Mouse (Mus musculus): ENCODE measurements around the gene Sart1. TPM values are rescaled to one million over a fixed set of nuclear protein-coding genes. Genes with fewer than 3 reads are reported as not detected.

Gene Sart1
- total and polyA plus RNA-seq, 3 experiments = 46.7 to 104 (median 78.3) TPM

DNA sequence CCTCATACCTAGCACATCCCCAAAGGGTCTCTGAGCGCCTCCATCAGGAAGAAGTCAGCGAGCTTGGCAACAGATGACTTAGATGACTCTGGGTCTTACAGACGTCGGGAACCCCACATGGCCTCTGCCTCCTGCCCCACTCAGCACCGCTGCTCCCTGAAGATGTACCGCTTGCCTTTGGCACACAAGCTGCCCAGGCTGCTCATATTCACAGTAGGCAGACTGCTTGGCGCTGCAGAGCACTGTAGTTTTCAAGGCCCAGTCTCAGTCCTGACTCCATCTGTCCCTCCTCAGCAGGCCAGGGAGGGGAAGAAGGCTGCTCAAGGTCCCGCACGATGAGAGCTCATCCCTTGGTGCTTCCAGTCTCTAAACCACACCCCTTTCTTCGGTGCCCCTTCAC lies 33.8 kb upstream of the Sart1 start:
- no peaks in the 10 kb centered on the region for H3K9me3 ChIP-seq (replicated peaks; ENCODE audit: low read length)
- H3K36me3 ChIP-seq (replicated peaks in 1 of 2; ENCODE audit: control insufficient read depth in 1 of 2, insufficient read depth in 1 of 2, low read length in 1 of 2) = peaks cover 35 to 72% of the 10 kb centered on the region in 2 experiments
- no peak overlapping the region for H3K9ac ChIP-seq (ENCODE audit: insufficient read depth, low read depth)
- H3K4me1 ChIP-seq (ENCODE audit: control insufficient read depth in 1 of 2, insufficient read depth in 2 of 2) = peaks cover 16 to 32% of the 10 kb centered on the region in 2 experiments
- in situ Hi-C loops (cut with MboI; ENCODE audit: low pct_ligation_motif_present, low pct_unique_long_range_greater_than_20kb, low sequenced_read_pairs) = no loop called here
- DNase-seq (ENCODE audit: extremely low read depth) = no peak
- no peaks in the 10 kb centered on the region for H3K27me3 ChIP-seq (replicated peaks)
- TF ChIP-seq ELF1 (IDR thresholded peaks at IDR 0.05; ENCODE audit: low read depth, low read length) (no peak), E2F4 (IDR thresholded peaks at IDR 0.05; ENCODE audit: insufficient replicate concordance, low read depth, low read length) (no peak), HCFC1 (IDR thresholded peaks at IDR 0.05; ENCODE audit: low read depth, low read length) (no peak), IRF4 (IDR thresholded peaks at IDR 0.05; ENCODE audit: low read depth, low read length) (no peak), USF2 (conservative IDR thresholded peaks at IDR 0.05; ENCODE audit: low read depth, low read length) (no peak), NRF1 (IDR thresholded peaks at IDR 0.05; ENCODE audit: low read depth, low read length) (no peak), ZKSCAN1 (IDR thresholded peaks at IDR 0.05; ENCODE audit: borderline replicate concordance, low read depth, low read length) (no peak), MAFK (IDR thresholded peaks at IDR 0.05; ENCODE audit: insufficient replicate concordance, low read length) (no peak)
- no peak overlapping the region for H3K4me2 ChIP-seq (ENCODE audit: insufficient read depth, low read depth, poor library complexity, severe bottlenecking)
- H3K4me3 ChIP-seq (replicated peaks in 1 of 3; ENCODE audit: low read depth in 2 of 3, low read length in 2 of 3, poor library complexity in 1 of 3) = no peak overlapping the region
- H3K79me2 ChIP-seq (replicated peaks; ENCODE audit: control insufficient read depth, extremely low read depth, insufficient read depth, poor library complexity, severe bottlenecking) = no peaks in the 10 kb centered on the region; the same call in 1 of the 2 replicates
- H3K27ac ChIP-seq (ENCODE audit: insufficient read depth, low read depth) = no peak overlapping the region
- dilution Hi-C loops (cut with MboI; ENCODE audit: extremely low pct_ligation_motif_present, extremely low pct_unique_long_range_greater_than_20kb, low sequenced_read_pairs) = no loop called here

DNA sequence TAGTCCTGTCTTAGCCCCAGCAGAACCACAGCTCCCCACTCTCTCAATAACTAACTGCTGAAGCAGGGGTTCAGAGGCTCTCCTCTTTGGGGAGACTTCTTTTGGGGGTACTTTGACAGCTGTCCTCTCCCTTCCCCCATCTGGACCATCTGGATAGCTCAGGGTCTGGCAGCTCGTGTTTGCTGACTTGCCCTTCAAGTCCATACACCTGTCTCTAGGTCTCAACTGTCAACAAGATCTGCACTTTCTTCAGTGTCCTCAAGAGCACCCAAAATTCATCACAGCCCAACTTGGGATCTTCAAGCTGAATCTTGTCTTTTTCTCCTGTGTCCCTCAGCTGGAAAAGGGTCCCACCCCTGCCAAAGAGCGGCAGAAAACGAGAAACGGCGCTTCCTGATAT lies 33.3 kb upstream of the Sart1 start:
- TF ChIP-seq KAT2A (IDR thresholded peaks at IDR 0.05; ENCODE audit: insufficient replicate concordance, low read length) (no peak), SIN3A (IDR thresholded peaks at IDR 0.05; ENCODE audit: low read length) (no peak), MYC (IDR thresholded peaks at IDR 0.05; ENCODE audit: low read depth, low read length) (no peak), ZC3H11A (IDR thresholded peaks at IDR 0.05; ENCODE audit: low read depth, low read length) (no peak), CTCF (conservative IDR thresholded peaks at IDR 0.05 in 1 of 2, IDR thresholded peaks at IDR 0.05 in 1 of 2; ENCODE audit: low read depth in 2 of 2, low read length in 2 of 2) (no peak), TCF12 (IDR thresholded peaks at IDR 0.05; ENCODE audit: low read depth, low read length) (no peak), TBP (conservative IDR thresholded peaks at IDR 0.05; ENCODE audit: low read depth, low read length) (no peak), CHD2 (IDR thresholded peaks at IDR 0.05; ENCODE audit: low read length) (no peak), GABPA (IDR thresholded peaks at IDR 0.05; ENCODE audit: insufficient replicate concordance, low read depth, low read length) (no peak)
- no peak overlapping the region for H3K9ac ChIP-seq (ENCODE audit: insufficient read depth, low read depth)
- no peaks in the 10 kb centered on the region for H3K9me3 ChIP-seq (replicated peaks; ENCODE audit: low read length)
- no peak overlapping the region for H3K4me3 ChIP-seq (replicated peaks in 1 of 3; ENCODE audit: low read depth in 2 of 3, low read length in 2 of 3, poor library complexity in 1 of 3)
- no peak for DNase-seq (ENCODE audit: extremely low read depth)
- H3K4me2 ChIP-seq (ENCODE audit: insufficient read depth, low read depth, poor library complexity, severe bottlenecking) = no peak overlapping the region
- H3K27ac ChIP-seq (ENCODE audit: insufficient read depth, low read depth) = no peak overlapping the region
- peaks cover 30 to 68% of the 10 kb centered on the region in 2 experiments for H3K36me3 ChIP-seq (replicated peaks in 1 of 2; ENCODE audit: control insufficient read depth in 1 of 2, insufficient read depth in 1 of 2, low read length in 1 of 2)
- in situ Hi-C loops (cut with MboI; ENCODE audit: low pct_ligation_motif_present, low pct_unique_long_range_greater_than_20kb, low sequenced_read_pairs) (no loop called here), dilution Hi-C loops (cut with MboI; ENCODE audit: extremely low pct_ligation_motif_present, extremely low pct_unique_long_range_greater_than_20kb, low sequenced_read_pairs) (no loop called here)
- no peaks in the 10 kb centered on the region for H3K27me3 ChIP-seq (replicated peaks)
- H3K4me1 ChIP-seq (ENCODE audit: control insufficient read depth in 1 of 2, insufficient read depth in 2 of 2) = peaks cover 16 to 27% of the 10 kb centered on the region in 2 experiments
- H3K79me2 ChIP-seq (replicated peaks; ENCODE audit: control insufficient read depth, extremely low read depth, insufficient read depth, poor library complexity, severe bottlenecking) = no peaks in the 10 kb centered on the region; the same call in 1 of the 2 replicates
